In genomic region chr3:116113443-116114241, GRCm38 (mm10) we compare ENCODE assay signal across 11 mouse cellular contexts. TPM values are rescaled to one million over a fixed set of nuclear protein-coding genes. Genes with fewer than 3 reads are reported as not detected.
DNase-seq lines count a peak whose midpoint lies in the region; ATAC-seq and TF ChIP-seq lines count a peak whose summit lies in the region.
"Had no signal": no experiment of that assay in that cellular context is flagged by ENCODE, and none has a peak within 500 bp of the region (broad histone marks: within the 10 kb centered on the region; RNA-seq: fewer than 3 reads in every experiment).

No protein-coding gene starts in this region.

- H3K9me3 ChIP-seq in heart, postnatal 0 days (replicated peaks; ENCODE audit: control insufficient read depth, low read length) = no peaks in the 10 kb centered on the region
- H3K9me3 ChIP-seq in hindbrain, embryonic 11.5 days (ENCODE audit: control insufficient read depth, low read length) = no peaks in the 10 kb centered on the region
- H3K9me3 ChIP-seq in midbrain, embryonic 15.5 days = no peaks in the 10 kb centered on the region
- H3K9me3 ChIP-seq: liver, embryonic 15.5 days had no signal

- WGBS in heart, postnatal 0 days = 51% methylated on average over 7 of the region's 7 CpGs
- WGBS in hindbrain, embryonic 11.5 days = 20% methylated on average over 7 of the region's 7 CpGs
- WGBS in midbrain, embryonic 15.5 days = 10% methylated on average over 7 of the region's 7 CpGs

- no peak overlapping the region for H3K9ac ChIP-seq in heart, postnatal 0 days (replicated peaks; ENCODE audit: low read depth, low read length)
- no peak overlapping the region for H3K9ac ChIP-seq in hindbrain, embryonic 11.5 days (ENCODE audit: low read depth, low read length)
- no peak overlapping the region for H3K9ac ChIP-seq in midbrain, embryonic 15.5 days
- H3K9ac ChIP-seq: liver, embryonic 15.5 days had no signal

- peaks cover 32% of the 10 kb centered on the region for H3K36me3 ChIP-seq in heart, postnatal 0 days (replicated peaks; ENCODE audit: control insufficient read depth, insufficient read depth, low read length)
- H3K36me3 ChIP-seq in hindbrain, embryonic 11.5 days (ENCODE audit: control insufficient read depth, insufficient read depth, low read length) = no peaks in the 10 kb centered on the region
- no peaks in the 10 kb centered on the region for H3K36me3 ChIP-seq in midbrain, embryonic 15.5 days (replicated peaks)

- intact Hi-C loops in left cerebral cortex, postnatal 14 days (cut with DNase I) = no loop called here

- no peaks in the 10 kb centered on the region for H3K27me3 ChIP-seq in heart, postnatal 0 days (ENCODE audit: control insufficient read depth, insufficient read depth, low read length)
- H3K27me3 ChIP-seq in hindbrain, embryonic 11.5 days (ENCODE audit: control insufficient read depth, insufficient read depth, low read length) = no peaks in the 10 kb centered on the region
- H3K27me3 ChIP-seq in midbrain, embryonic 15.5 days (replicated peaks) = no peaks in the 10 kb centered on the region
- H3K27me3 ChIP-seq: CH12.LX; liver, embryonic 15.5 days had no signal

- no peak for TF ChIP-seq CTCF in heart, postnatal 0 days (IDR thresholded peaks at IDR 0.05; ENCODE audit: low read depth)

- DNase-seq in heart, postnatal 0 days (ENCODE audit: low spot score) = no peak
- no peak for DNase-seq in heart, adult 18-20 months
- peak; percentile 76 for DNase-seq in embryo, embryonic 10.5 days (ENCODE audit: low spot score)
- peak; percentile 29 for DNase-seq in hindbrain, embryonic 11.5 days (ENCODE audit: low spot score)
- no peak for DNase-seq in urinary bladder, postnatal 10 days (ENCODE audit: low spot score)
- no peak for DNase-seq in left cerebral cortex, postnatal 14 days (ENCODE audit: low spot score in 2 of 2)
- DNase-seq in left cerebral cortex, adult 18-20 months (ENCODE audit: low spot score in 2 of 2) = no peak

- H3K4me3 ChIP-seq in heart, postnatal 0 days (ENCODE audit: low read depth, low read length) = no peak overlapping the region
- H3K4me3 ChIP-seq in hindbrain, embryonic 11.5 days (ENCODE audit: low read depth, low read length) = no peak overlapping the region
- H3K4me3 ChIP-seq in midbrain, embryonic 15.5 days = no peak overlapping the region
- H3K4me3 ChIP-seq: liver, embryonic 15.5 days had no signal

- peaks cover 7% of the 10 kb centered on the region for H3K4me1 ChIP-seq in heart, postnatal 0 days (ENCODE audit: control insufficient read depth, insufficient read depth)
- H3K4me1 ChIP-seq in hindbrain, embryonic 11.5 days (replicated peaks; ENCODE audit: control insufficient read depth, insufficient read depth, low read length) = peaks cover 7% of the 10 kb centered on the region; the same call in 1 of the 2 replicates
- peaks cover 17% of the 10 kb centered on the region for H3K4me1 ChIP-seq in midbrain, embryonic 15.5 days
- H3K4me1 ChIP-seq: liver, embryonic 15.5 days had no signal

- TF ChIP-seq EP300 in heart, postnatal 0 days (IDR thresholded peaks at IDR 0.05; ENCODE audit: low read depth) = no peak

- H3K4me2 ChIP-seq in heart, postnatal 0 days (ENCODE audit: low read depth, low read length) = peak overlapping the region; percentile 34; the same call in 1 of the 2 replicates
- H3K4me2 ChIP-seq in hindbrain, embryonic 11.5 days (replicated peaks; ENCODE audit: low read depth, low read length) = no peak overlapping the region; the same call in 1 of the 2 replicates
- peak overlapping the region; percentile 28 for H3K4me2 ChIP-seq in midbrain, embryonic 15.5 days
- H3K4me2 ChIP-seq: liver, embryonic 15.5 days had no signal

- H3K27ac ChIP-seq in heart, postnatal 0 days (ENCODE audit: low read depth) = peak overlapping the region; percentile 70
- peak overlapping the region; percentile 7; the same call in 1 of the 2 replicates for H3K27ac ChIP-seq in hindbrain, embryonic 11.5 days (ENCODE audit: low read depth, low read length)
- H3K27ac ChIP-seq in midbrain, embryonic 15.5 days = peak overlapping the region; percentile 39; the same call in 1 of the 2 replicates
- H3K27ac ChIP-seq: liver, embryonic 15.5 days had no signal

- ATAC-seq in heart, postnatal 0 days (ENCODE audit: insufficient read depth, low read depth) = no peak
- peak; percentile 54; the same call in 1 of the 2 replicates for ATAC-seq in hindbrain, embryonic 11.5 days (ENCODE audit: low FRiP score)
- ATAC-seq in midbrain, embryonic 15.5 days (replicated peaks) = peak; percentile 57; the same call in 1 of the 2 replicates
- ATAC-seq: intestine, postnatal 0 days had no signal

RNA-seq across cellular contexts. Expression of gene Vcam1, which starts 15.8 kb away (rescaled TPM):
- 52.1 and 62.4 TPM in 2 replicates for total RNA-seq in heart, postnatal 0 days (2014; rRNA removed; ENCODE audit: low replicate concordance)
- 49.3 and 51.3 TPM in 2 replicates for polyA plus RNA-seq in heart, postnatal 0 days (2015; fragmentation: Nextera tagmentation; extraction: Ambion mirVana)
- total RNA-seq in heart, adult 18-20 months (2021) = 10 to 100 TPM; 16.7 to 23.8 TPM
- polyA plus RNA-seq in hindbrain, embryonic 11.5 days (2014; fragmentation: Nextera tagmentation; extraction: Ambion mirVana) = 76.3 and 86.3 TPM in 2 replicates
- polyA plus RNA-seq in midbrain, embryonic 15.5 days (2015; fragmentation: Nextera tagmentation; extraction: Ambion mirVana) = 32.6 and 38.6 TPM in 2 replicates
- 10 to 100 TPM; 34.6 to 35.2 TPM for total RNA-seq in left cerebral cortex, postnatal 14 days (2021)
- 10 to 100 TPM; 17.3 to 17.9 TPM for total RNA-seq in left cerebral cortex, adult 18-20 months (2021)

Comparison
In these comparisons a context has a peak if more than half of its experiments do, and no peak if none do; other contexts are left out.
1. DNase-seq: peak in embryo, embryonic 10.5 days (single experiment) and hindbrain, embryonic 11.5 days (single experiment); none in heart, postnatal 0 days (single experiment), heart, adult 18-20 months (0 of 2), urinary bladder, postnatal 10 days (single experiment), left cerebral cortex, postnatal 14 days (0 of 2) and left cerebral cortex, adult 18-20 months (0 of 2).
2. H3K27ac ChIP-seq: peak in every context shown above with its lines; median percentile 70 in heart, postnatal 0 days; 39 in midbrain, embryonic 15.5 days; 7 in hindbrain, embryonic 11.5 days.